Mouse (Mus musculus): Measurements from ENCODE around the gene Gm17268. TPM values are rescaled to one million over a fixed set of nuclear protein-coding genes. Genes with fewer than 3 reads are reported as not detected.

The Gm17268 gene
- polyA plus RNA-seq (2016; fragmentation: Nextera tagmentation; extraction: Ambion mirVana): not detected in 2 replicates

DNA sequence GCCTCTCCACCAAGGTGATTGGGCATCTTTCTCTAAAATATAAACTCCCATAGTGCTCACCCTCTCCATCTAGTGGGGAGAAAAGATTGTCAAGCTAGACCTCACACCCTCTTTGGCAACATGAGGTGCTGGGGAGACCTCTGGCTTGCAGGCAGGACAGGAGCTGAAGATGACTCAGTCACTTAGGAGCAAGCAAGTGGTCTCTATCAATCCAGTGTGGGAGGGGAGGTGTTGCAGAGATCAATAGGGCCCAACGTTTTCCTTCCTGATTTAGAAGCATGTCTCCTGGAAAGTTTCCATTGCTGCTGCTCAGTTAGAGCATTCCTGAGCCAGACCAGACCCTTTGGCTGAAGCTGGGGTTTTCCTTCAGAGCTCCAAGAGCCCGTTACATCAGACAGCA lies at the start of gene Gm17268:
Gene Gm17268, minus strand, starts transcription at position 28 of the 400 bp plus-strand sequence.
- Histone ChIP-seq H3K36me3 (no peaks in the 10 kb centered on the region), H3K27me3 (replicated peaks) (no peaks in the 10 kb centered on the region), H3K9ac (no peak within 1 kb of the TSS), H3K9me3 (replicated peaks) (no peaks in the 10 kb centered on the region), H3K4me2 (no peak within 1 kb of the TSS), H3K4me1 (replicated peaks) (peaks cover 25% of the 10 kb centered on the region), H3K4me3 (no peak within 1 kb of the TSS), H3K27ac (ENCODE audit: poor library complexity, severe bottlenecking) (peak within 1 kb of the TSS; percentile 16; the same call in 1 of the 2 replicates)
- WGBS: 14% methylated on average over 2 of the region's 2 CpGs
- ATAC-seq (ENCODE audit: insufficient number of reproducible peaks, low FRiP score): 0 out of 2 replicates have a peak, but pooled peaks have one; percentile 10

DNA sequence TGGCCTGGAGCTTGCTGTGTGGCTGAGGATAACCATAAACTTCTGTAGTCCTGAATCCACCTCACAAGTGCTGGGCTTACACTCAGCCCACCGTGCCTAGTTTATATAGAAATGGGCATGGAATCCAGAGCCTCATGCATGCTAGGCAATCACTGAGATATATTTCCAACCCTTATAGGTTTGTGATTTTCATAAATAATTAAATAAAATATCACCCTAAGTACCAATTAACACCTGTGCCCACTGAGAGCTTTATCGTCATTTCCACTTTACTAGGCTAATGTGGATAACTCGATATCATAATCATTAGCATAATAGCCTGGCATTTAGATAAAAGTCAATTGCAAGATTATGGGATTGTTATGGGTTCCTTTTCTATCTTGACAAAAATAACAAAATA lies 46.0 kb upstream of the Gm17268 start:
- H3K36me3 ChIP-seq: no peaks in the 10 kb centered on the region
- H3K4me3 ChIP-seq: no peak overlapping the region
- H3K9ac ChIP-seq: no peak overlapping the region
- H3K4me2 ChIP-seq: no peak overlapping the region
- no peak overlapping the region for H3K27ac ChIP-seq (ENCODE audit: poor library complexity, severe bottlenecking)
- ATAC-seq (ENCODE audit: insufficient number of reproducible peaks, low FRiP score): no peak
- H3K27me3 ChIP-seq (replicated peaks): no peaks in the 10 kb centered on the region
- no peaks in the 10 kb centered on the region for H3K4me1 ChIP-seq (replicated peaks)
- WGBS: 86% methylated on average over 3 of the region's 3 CpGs
- no peaks in the 10 kb centered on the region for H3K9me3 ChIP-seq (replicated peaks)

DNA sequence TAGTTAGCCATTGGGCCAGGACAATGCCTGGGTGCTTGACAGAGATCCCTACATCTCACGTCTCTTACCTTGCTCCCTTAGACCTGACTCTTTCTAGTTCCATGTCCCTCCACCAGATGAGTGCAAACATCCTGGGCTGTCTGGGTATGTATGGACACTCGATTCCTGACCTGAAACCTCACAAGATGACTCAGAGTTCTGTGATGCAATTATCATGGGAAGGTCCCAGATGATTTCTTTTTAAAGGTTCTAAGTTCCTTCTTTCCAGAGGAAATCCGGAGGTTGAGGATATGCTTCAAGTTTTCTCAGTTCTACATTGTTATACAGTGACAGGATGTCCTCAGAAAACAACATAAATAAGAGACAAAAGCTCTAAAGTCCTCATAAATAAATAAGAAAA lies 42.5 kb upstream of the Gm17268 start:
- Histone ChIP-seq H3K9ac (no peak overlapping the region), H3K4me1 (replicated peaks) (no peaks in the 10 kb centered on the region), H3K27ac (ENCODE audit: poor library complexity, severe bottlenecking) (no peak overlapping the region), H3K9me3 (replicated peaks) (no peaks in the 10 kb centered on the region), H3K4me2 (no peak overlapping the region), H3K27me3 (replicated peaks) (no peaks in the 10 kb centered on the region), H3K4me3 (no peak overlapping the region), H3K36me3 (no peaks in the 10 kb centered on the region)
- WGBS: 61% methylated on average over 3 of the region's 3 CpGs
- ATAC-seq (ENCODE audit: insufficient number of reproducible peaks, low FRiP score): no peak

DNA sequence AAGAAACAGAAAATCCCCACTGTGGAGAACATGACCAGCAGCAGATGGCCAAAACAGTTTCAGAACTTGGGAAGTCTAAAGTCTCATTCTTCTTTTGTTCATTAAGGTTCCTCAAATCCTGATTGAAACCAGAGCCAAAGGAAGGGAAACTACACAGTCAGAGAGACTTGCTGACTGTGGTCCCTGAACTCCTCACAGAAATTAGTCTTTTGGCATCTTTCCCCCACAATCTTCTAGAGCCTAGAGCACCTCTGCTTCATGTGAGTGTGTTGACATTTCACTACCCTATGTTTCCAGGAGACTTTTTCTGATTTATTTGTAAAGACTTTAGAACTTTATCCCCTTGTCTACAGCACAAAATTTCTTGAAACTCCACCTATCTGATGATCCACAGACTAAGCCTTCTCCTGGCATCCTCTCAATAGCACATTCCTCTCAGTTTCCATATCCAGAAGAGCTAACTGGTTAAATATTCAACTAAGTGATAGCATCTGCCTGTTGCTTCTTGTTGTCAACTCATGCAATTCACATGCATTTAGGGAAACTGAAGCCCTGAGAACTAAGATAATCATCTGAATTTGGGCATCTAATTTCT lies 39.9 kb upstream of the Gm17268 start:
- no peak for ATAC-seq (ENCODE audit: insufficient number of reproducible peaks, low FRiP score)
- Histone ChIP-seq H3K4me1 (replicated peaks) (no peaks in the 10 kb centered on the region), H3K9ac (no peak overlapping the region), H3K4me2 (no peak overlapping the region), H3K4me3 (no peak overlapping the region), H3K36me3 (no peaks in the 10 kb centered on the region), H3K9me3 (replicated peaks) (no peaks in the 10 kb centered on the region), H3K27me3 (replicated peaks) (no peaks in the 10 kb centered on the region), H3K27ac (ENCODE audit: poor library complexity, severe bottlenecking) (no peak overlapping the region)

- Histone ChIP-seq H3K9ac (no peak overlapping the region), H3K4me1 (replicated peaks) (no peaks in the 10 kb centered on the region), H3K4me2 (no peak overlapping the region), H3K27ac (ENCODE audit: poor library complexity, severe bottlenecking) (no peak overlapping the region), H3K9me3 (replicated peaks) (no peaks in the 10 kb centered on the region), H3K4me3 (no peak overlapping the region), H3K27me3 (replicated peaks) (no peaks in the 10 kb centered on the region), H3K36me3 (no peaks in the 10 kb centered on the region)
- 57% methylated on average over 3 of the region's 3 CpGs for WGBS
- no peak for ATAC-seq (ENCODE audit: insufficient number of reproducible peaks, low FRiP score)
Measured at GRCm38 (mm10) chr11:82077031-82077430, 38.7 kb upstream of the Gm17268 start.

DNA sequence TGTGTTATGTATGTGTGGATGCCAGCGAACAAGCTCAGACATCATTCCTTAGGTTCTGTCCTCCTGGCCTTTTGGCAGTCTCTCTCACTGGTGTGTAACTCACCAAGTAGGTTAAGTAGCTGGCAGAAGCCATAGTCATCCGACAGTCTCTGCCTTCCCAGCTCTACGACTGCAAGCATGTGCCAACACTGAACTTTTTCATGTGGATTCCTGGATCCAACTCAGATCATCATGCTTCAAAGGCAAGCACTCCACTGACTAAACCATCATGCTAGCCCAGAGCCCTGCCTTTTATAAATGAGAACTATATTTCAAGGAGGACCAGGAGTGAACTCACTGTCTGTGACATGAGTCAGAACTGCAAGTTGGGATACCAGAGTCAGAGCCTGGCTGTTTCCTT lies 35.3 kb upstream of the Gm17268 start:
- no peaks in the 10 kb centered on the region for H3K4me1 ChIP-seq (replicated peaks)
- H3K27me3 ChIP-seq (replicated peaks): no peaks in the 10 kb centered on the region
- H3K9ac ChIP-seq: no peak overlapping the region
- no peak for ATAC-seq (ENCODE audit: insufficient number of reproducible peaks, low FRiP score)
- H3K4me2 ChIP-seq: no peak overlapping the region
- no peaks in the 10 kb centered on the region for H3K9me3 ChIP-seq (replicated peaks)
- no peak overlapping the region for H3K4me3 ChIP-seq
- WGBS: 78% methylated on average over 3 of the region's 3 CpGs
- H3K36me3 ChIP-seq: no peaks in the 10 kb centered on the region
- no peak overlapping the region for H3K27ac ChIP-seq (ENCODE audit: poor library complexity, severe bottlenecking)

DNA sequence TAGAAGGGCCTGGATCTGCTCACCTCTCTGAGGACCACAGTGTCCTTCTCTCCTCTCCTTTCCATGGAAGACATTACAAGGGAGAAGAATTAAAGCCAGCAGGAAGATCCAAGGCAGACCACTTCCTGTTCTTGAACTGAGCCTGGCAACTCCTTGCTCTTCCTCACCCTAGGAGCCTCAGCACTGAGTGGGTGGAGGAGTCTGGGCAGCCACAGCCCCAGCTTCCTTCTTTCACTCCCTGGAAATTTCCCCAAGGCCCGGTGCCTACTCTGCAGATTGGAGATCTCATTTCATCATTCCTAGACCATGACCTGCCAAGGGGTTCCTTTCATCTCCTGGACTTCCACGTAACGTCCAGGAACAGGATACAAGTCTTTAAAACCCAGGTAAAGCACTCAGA lies 34.6 kb upstream of the Gm17268 start:
- no peaks in the 10 kb centered on the region for H3K27me3 ChIP-seq (replicated peaks)
- no peak overlapping the region for H3K4me3 ChIP-seq
- H3K27ac ChIP-seq (ENCODE audit: poor library complexity, severe bottlenecking): no peak overlapping the region
- H3K36me3 ChIP-seq: no peaks in the 10 kb centered on the region
- no peak overlapping the region for H3K4me2 ChIP-seq
- H3K9me3 ChIP-seq (replicated peaks): no peaks in the 10 kb centered on the region
- no peak for ATAC-seq (ENCODE audit: insufficient number of reproducible peaks, low FRiP score)
- H3K9ac ChIP-seq: no peak overlapping the region
- WGBS: 62% methylated on average over 3 of the region's 3 CpGs
- no peaks in the 10 kb centered on the region for H3K4me1 ChIP-seq (replicated peaks)

DNA sequence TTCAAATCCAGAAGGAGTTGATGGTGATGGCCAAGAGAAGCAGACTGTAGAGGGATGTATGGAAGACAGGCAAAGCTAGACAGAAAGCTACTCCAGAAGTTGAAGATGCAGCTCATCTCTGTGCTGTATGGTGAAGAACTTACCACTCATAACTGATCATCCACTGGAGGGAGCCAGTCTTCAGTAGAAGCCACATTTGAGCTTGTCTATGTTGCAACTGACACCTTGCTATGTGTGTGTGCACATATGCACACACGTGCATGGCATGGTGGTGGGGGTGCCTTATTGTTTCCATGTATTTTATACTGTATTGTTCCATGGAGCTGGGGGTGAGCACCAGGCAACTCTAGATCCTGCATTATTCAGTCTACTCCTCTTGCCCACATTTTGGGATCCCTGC lies 34.0 kb upstream of the Gm17268 start:
- Histone ChIP-seq H3K4me2 (no peak overlapping the region), H3K4me3 (no peak overlapping the region), H3K9me3 (replicated peaks) (no peaks in the 10 kb centered on the region), H3K9ac (no peak overlapping the region), H3K36me3 (no peaks in the 10 kb centered on the region), H3K4me1 (replicated peaks) (no peaks in the 10 kb centered on the region), H3K27me3 (replicated peaks) (no peaks in the 10 kb centered on the region), H3K27ac (ENCODE audit: poor library complexity, severe bottlenecking) (no peak overlapping the region)
- 74% methylated on average over 1 of the region's 1 CpGs for WGBS
- no peak for ATAC-seq (ENCODE audit: insufficient number of reproducible peaks, low FRiP score)

GRCm38 (mm10) chr11:82071076-82071475 lies 32.7 kb upstream of the Gm17268 start:
- Histone ChIP-seq H3K9me3 (replicated peaks) (no peaks in the 10 kb centered on the region), H3K4me3 (no peak overlapping the region), H3K4me2 (no peak overlapping the region), H3K9ac (no peak overlapping the region), H3K27ac (ENCODE audit: poor library complexity, severe bottlenecking) (no peak overlapping the region), H3K36me3 (no peaks in the 10 kb centered on the region), H3K27me3 (replicated peaks) (no peaks in the 10 kb centered on the region), H3K4me1 (replicated peaks) (no peaks in the 10 kb centered on the region)
- 74% methylated on average over 3 of the region's 3 CpGs for WGBS
- no peak for ATAC-seq (ENCODE audit: insufficient number of reproducible peaks, low FRiP score)

GRCm38 (mm10) chr11:82066953-82067571 lies 28.7 kb upstream of the Gm17268 start:
- Histone ChIP-seq H3K4me3 (no peak overlapping the region), H3K4me1 (replicated peaks) (no peaks in the 10 kb centered on the region), H3K9me3 (replicated peaks) (no peaks in the 10 kb centered on the region), H3K9ac (no peak overlapping the region), H3K36me3 (no peaks in the 10 kb centered on the region), H3K4me2 (no peak overlapping the region), H3K27ac (ENCODE audit: poor library complexity, severe bottlenecking) (no peak overlapping the region), H3K27me3 (replicated peaks) (no peaks in the 10 kb centered on the region)
- no peak for ATAC-seq (ENCODE audit: insufficient number of reproducible peaks, low FRiP score)
- WGBS: 68% methylated on average over 7 of the region's 7 CpGs

GRCm38 (mm10) chr11:82063454-82063853 lies 25.1 kb upstream of the Gm17268 start:
- no peaks in the 10 kb centered on the region for H3K4me1 ChIP-seq (replicated peaks)
- 65% methylated on average over 2 of the region's 2 CpGs for WGBS
- H3K27ac ChIP-seq (ENCODE audit: poor library complexity, severe bottlenecking): no peak overlapping the region
- no peaks in the 10 kb centered on the region for H3K9me3 ChIP-seq (replicated peaks)
- no peaks in the 10 kb centered on the region for H3K36me3 ChIP-seq
- ATAC-seq (ENCODE audit: insufficient number of reproducible peaks, low FRiP score): no peak
- no peaks in the 10 kb centered on the region for H3K27me3 ChIP-seq (replicated peaks)
- no peak overlapping the region for H3K9ac ChIP-seq
- no peak overlapping the region for H3K4me3 ChIP-seq
- H3K4me2 ChIP-seq: no peak overlapping the region

GRCm38 (mm10) chr11:82062226-82062625 lies 23.9 kb upstream of the Gm17268 start:
- H3K9me3 ChIP-seq (replicated peaks): no peaks in the 10 kb centered on the region
- 67% methylated on average over 3 of the region's 3 CpGs for WGBS
- ATAC-seq (ENCODE audit: insufficient number of reproducible peaks, low FRiP score): no peak
- H3K27me3 ChIP-seq (replicated peaks): no peaks in the 10 kb centered on the region; the same call in 1 of the 2 replicates
- H3K27ac ChIP-seq (ENCODE audit: poor library complexity, severe bottlenecking): no peak overlapping the region
- no peak overlapping the region for H3K9ac ChIP-seq
- H3K4me2 ChIP-seq: no peak overlapping the region
- no peaks in the 10 kb centered on the region for H3K4me1 ChIP-seq (replicated peaks)
- H3K4me3 ChIP-seq: no peak overlapping the region
- H3K36me3 ChIP-seq: no peaks in the 10 kb centered on the region

All from heart, embryonic 12.5 days (tissue).